Mouse (Mus musculus) gastrocnemius, adult 8-10 months (tissue): ENCODE results near the gene Spaar. TPM values are rescaled to one million over a fixed set of nuclear protein-coding genes. Genes with fewer than 3 reads are reported as not detected.
A peak's percentile ranks its signal among the peaks of the same experiment; 100 is the strongest.

Source experiments
- DNase-seq, 2 experiments: peaks; one replicate each; pipeline ENCODE4 v3.0.0; 2022; ENCODE audit warnings: low spot score in 2 of 2
- total RNA-seq, 4 experiments: library from RNA; stranded (reverse); gene quantifications; 2 replicates each; pipeline ENCODE4 v1.2.4; 2022

Spaar gene
- total RNA-seq, 4 experiments from 2014 or later, result 0.77 to 1.5 (median 0.91) TPM

DNA sequence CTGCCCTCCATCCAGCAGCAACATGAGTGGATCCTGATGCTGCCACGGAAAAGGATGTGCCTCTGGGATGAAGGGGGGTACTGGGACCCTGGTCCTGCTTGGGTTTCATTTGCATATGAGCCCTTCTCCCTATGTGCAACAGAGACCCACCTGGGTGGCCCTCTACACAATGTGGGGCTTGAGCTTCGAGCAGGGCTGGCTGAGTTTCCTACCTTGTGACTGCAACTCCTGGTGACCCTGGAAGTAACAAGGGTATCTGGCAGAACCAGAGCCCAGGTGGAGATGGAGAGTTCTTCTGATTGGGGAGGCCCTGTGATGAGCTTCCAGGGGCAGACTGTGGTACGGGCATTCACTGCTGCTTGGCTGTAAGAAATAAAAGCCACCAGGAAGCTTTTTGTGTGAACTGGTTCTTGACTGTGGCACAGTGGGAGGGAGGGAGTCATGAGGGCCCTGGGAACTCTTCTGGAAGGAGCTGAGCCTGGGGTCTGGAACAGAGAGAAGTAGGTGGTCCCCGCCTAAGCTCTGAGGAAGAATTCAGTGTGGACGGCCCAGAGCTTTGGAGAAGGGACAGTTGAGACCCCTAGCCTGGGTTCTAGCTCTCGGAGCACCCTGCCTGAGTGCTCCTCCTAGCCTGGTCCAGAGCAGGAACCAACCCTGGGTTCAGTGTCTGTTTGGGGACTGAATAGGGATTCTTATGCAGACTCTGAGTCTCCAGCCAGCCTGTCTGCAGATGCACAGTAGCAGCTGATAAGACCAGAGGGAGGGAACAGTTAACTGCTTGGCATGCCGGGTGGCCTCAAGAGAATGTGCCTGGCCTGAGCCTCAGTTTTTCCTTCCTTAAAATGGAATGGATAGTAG, 1.9 kb upstream of the Spaar start:
- no peak for DNase-seq

DNA sequence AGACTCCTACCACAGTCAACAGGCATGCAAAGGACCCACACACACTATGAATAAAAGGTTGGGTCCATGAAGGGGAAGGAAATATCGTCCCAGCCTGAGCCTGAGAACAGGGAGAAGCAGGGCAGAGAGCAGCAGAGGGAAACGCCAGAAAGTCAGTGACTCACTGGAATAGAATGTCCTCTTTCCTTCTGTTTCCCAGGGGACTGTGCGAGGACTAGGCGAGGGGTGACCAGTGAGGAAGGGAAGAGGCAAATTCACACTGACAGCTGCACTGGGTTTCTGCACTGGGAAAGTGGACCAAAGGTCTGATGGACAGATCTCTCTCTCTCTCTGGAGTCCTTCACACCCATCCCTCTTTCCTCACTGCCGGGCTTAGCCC, 1.3 kb upstream of the Spaar start:
- peak; percentile 47 to 50 for DNase-seq

- DNase-seq, result no peak
Observed at GRCm38 (mm10) chr4:43729126-43729525, 708 bp upstream of the Spaar start.

DNA sequence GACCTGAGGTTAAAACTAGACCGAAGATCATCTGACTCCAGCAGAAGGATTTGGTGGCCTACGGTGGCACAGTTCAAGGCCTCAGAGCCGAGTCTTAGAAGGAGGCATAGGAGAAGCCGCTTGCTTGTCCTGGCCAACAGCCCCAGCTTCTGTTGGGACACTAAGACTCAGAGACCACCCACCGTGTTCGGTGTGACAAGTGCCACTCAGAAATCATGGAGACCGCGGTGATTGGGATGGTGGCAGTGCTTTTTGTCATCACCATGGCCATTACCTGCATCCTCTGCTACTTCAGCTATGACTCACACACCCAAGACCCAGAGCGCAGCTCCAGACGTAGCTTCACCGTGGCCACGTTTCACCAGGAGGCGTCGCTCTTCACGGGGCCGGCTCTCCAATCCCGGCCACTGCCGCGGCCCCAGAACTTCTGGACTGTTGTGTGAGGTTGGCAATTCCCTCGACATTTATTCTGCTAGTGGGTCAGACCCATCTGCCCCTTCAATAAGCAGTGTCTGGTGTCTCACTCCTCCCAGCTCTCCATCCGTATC, 990 bp downstream of the Spaar start:
- no peak for DNase-seq

DNA sequence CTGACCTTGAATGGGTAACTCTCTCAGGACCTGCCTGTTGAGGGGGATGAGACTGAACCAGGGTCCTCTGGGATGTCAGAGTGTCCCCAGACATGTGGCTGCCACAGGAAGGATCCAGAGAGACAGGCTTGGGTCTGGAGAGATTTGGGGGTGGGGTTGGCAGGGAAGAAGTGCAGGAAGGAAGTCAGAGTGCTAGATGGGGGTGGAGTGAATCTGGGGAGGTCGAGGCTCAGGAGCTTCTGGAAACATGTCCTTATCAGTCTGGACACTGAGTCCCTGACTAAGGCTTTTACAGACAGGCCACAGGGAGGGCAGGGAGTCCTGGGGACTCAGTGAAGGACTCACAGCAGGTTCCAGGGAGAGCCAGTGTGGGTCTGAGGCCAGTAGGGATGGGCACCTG, 2.3 kb downstream of the Spaar start:
- DNase-seq, result no peak

GRCm38 (mm10) chr4:43733186-43733585, 3.4 kb downstream of the Spaar start:
- DNase-seq, result peak in 1 of 2 experiments; percentile 45

DNA sequence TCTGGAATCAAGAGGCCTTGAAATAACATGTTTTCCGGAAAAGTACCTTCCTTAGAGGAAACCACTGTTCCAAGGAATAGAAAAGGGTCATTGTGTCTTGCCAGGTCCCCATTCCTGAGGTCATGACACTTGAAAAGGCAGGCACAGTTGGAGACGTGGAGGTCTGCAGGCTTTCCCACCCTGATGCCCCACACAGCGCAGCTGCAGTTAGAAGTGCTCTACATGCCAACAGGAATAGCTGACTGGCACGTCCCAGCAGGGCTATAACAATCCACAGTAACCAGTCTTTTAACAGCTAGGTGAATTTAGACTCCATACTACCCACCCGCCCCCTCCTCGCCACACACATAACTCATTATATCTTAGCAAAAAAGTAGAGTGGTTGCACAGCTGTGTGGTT, 7.3 kb downstream of the Spaar start:
- DNase-seq, result no peak

DNA sequence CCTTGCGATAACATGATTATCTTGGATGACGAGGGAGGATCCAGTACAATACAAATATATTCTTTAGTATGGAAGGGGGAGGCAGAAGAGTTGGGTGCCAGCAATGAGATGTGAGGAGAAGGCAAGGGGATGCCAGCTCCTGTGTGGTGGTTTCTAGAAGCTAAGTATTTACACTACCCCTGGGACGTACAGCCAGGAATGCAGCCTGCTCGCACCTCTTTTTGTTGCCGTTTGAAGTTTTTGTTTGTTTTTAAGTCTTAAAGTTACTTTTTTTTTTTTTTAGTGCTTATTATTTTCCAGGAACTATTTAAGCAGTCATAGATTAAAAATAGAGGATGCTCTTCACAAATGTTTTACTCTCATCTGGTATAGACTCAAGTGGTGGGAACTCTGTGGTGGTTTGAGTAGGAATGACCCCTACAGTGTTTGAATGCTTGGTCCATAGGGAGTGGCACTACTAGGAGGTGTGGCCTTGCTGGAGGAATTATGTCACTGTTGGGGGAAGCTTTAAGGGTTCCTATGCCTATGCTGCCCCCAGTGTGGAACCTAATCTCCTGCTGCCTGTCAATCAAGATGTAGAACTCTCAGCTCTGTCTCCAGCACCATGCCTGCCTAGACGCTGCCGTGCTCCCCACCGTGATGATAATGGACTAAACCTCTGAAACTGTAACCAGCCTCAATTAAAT, 9.3 kb downstream of the Spaar start:
- DNase-seq, result no peak

DNA sequence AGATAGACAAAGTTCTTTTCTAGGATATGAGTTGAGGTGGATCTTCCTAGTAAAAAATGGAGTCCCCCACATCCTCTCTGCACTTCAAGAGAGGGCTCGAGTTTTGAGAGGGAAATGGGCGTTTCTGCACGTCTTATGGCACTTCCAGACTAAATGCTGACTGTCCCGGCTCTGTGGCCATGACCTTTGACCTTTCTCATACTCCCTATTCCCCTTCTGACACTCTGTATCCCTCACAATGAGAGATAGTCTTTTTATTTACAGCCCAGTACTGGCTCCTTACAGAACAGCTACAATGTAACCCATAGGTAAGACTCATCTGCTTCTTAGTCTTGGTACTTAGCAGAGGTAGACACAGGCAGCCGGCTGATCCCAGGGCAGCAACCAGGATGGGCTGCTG, 11.7 kb downstream of the Spaar start:
- no peak for DNase-seq

DNA sequence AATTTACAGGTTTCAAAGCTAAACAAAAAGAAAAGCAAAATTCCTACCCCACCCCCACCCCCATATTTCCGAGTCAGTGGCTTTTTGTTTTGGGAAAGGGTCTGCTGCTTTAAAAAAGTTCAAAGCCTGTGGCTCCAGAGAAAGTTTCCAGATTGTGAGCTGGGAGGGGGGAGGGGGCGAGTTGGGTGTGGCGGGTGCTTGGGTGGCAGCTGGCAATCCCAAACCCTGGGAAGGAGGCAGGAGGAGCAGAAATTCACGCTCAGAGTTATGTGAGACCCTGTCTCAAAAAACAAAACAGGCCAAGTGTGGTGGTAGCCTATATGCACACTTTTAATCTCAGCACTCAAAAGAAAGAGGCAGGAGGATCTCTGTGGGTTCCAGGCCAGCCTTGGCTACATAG, 12.8 kb downstream of the Spaar start:
- DNase-seq, result no peak

GRCm38 (mm10) chr4:43743099-43743498, 13.3 kb downstream of the Spaar start:
- DNase-seq, result no peak

DNA sequence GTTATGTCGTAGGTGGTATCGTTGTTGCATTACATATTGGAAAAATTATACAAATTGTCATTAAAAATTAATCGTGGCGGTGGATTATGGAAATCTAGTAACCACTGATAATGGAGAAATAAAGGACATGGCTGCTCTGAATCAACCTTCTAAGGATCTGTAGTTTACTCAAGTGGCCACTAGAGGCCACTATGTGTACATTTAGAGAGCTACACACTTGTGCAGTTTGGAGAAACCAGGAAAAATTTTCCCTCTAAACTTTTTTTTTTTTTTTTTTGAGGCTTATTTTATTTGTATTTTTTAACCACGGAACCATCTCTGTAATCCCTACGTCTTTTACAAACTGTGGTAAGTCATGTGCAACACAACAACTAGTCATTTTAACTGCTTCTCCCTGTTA, 15.4 kb downstream of the Spaar start:
- no peak for DNase-seq

DNA sequence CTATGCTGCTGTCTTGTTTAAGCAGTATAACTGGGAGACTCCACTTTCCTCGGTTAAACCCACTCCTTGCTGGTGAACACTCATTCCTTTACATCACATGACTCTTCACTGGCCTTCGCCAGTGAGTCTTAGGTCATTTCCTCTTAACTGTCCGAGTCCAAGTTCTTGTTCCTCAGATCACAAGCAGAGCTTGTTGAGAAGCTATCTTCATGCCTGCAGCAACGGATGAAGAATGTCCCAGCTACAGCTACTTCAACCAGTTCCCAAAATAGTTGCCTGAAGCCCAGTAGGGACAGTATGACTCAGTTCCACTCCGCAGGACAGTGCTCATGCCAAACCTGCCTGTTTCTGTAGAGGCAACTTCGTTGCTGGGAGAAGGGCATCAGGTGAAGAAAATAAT, 27.4 kb downstream of the Spaar start:
- no peak for DNase-seq

DNA sequence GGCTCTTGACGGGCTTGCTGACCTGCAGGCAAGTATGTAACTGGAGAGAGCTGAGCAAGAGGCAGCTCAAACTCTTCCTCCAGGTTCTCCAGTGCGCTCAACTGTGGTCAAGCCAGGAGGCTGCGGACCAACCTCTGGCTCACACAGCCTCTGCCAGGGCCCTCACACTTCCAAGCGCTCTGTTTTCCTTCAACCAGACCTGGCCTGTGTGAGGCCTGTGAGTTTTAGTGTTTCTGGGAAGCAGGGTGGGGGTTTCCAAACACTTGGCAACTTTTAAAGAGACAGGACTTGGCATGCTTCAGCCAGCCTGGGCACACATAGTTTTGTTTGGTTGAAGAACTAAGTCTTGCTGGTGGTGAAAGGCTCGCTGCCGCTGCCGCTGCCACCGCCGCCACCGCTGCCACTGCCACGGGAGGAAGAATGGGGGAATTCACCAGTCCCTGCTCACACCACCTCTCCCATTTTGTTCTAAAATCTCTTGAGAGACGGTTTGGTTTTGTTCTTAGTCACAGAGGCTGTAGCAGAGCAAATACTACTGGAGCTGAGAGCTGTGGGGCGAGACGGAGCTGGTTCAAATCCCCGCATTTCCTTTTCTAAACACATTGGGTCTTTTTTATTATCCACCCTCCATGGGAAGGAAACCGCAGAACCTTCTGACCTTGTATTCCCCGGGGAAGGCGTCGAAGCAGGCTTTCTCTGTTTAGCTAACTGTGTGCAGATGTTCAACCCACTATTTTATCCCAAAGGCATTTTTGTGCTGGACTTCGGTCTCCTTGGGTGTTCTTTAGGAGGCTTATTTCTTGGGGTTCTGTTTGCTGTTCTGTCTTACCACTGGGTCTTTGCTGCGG, 30.0 kb downstream of the Spaar start:
- DNase-seq, result peak in 1 of 2 experiments; percentile 5

DNA sequence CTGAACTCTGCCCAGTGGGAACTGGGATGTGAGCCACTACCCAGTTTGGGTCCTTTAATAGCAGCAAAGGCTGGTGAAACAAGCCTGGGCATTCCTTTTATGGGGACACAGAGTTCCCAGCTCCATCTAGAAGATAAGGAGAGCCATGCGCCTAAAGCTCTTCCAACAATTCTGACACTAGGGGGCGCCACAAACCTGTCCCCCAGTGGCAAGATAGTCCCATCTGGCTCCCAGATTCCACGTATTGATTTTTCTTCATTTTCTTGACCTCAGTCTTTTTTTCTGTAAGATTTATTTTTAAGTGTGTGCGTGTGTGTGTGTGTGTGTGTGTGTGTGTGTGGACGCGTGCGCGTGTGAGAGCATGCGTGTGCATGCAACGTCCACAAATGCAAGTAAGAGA, 30.6 kb downstream of the Spaar start:
- peak in 1 of 2 experiments; percentile 9 for DNase-seq

DNA sequence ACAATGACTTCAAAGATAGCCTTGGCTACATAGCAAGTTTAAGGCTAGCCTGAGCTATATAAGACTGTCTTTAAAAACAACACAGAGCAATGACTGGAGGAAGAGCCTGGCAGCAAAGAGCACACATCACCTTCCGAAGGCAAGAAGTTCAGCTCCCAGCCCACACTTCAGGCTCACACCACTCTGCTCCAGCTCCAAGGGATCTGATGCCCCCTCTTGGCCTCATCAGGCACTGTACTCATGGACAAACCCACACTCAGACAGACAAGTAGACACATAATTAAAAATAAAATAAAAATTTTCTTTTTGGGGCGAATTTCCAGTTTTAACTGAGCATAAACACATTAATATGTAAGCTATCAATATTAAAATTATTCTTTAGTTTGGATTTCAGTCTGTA, 31.5 kb downstream of the Spaar start:
- no peak for DNase-seq

GRCm38 (mm10) chr4:43763410-43763809, 33.6 kb downstream of the Spaar start:
- DNase-seq, result peak in 1 of 2 experiments; percentile 11

GRCm38 (mm10) chr4:43768341-43768740, 38.5 kb downstream of the Spaar start:
- DNase-seq, result no peak

- no peak for DNase-seq
Observed at GRCm38 (mm10) chr4:43769374-43769773, 39.5 kb downstream of the Spaar start.

- DNase-seq, result no peak
Observed at GRCm38 (mm10) chr4:43770909-43771308, 41.1 kb downstream of the Spaar start, which contains the start of gene Olfr159. Gene Olfr159 (minus strand): TSS chr4:43771009.

DNA sequence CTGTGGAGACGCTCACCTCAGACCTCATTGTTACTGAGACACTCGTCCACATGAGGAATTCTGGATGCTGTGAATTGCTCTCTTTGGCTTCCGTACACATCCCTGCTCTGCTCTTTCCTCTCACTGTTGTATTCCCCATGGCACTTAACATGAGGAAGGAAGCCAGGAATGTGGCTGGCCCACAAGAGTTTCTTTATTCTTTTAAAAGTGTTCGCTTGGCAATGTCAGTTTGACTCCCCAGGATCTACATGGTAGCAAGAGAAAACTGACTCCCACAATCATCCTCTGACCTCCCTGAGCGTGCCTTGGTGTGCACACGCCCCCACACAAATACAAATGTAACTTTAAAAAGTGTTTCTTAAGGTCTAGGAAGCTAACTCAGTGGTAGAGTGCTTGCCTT, 41.8 kb downstream of the Spaar start:
- no peak for DNase-seq

DNA sequence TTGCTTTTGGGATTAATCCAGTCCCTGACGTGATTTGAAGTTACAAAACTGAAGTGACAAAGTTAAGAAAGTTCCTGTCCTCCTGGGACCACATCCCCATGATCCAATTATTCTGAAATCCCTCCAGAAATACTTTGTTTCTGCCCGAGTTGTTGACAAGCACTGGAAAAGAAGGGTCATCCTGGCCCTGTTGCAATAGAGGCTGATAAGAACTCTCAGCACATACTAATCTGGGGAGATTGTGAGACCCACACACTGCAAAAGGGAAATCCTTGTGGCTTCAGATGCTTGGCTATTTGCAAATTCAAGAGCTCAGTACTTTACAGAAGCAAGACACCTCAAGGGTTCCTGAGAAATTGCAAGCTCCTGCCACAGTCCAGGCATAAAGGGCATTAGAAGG, 42.5 kb downstream of the Spaar start:
- no peak for DNase-seq
